Mouse (Mus musculus): Measurements from ENCODE around the gene Pde8b. TPM values are rescaled to one million over a fixed set of nuclear protein-coding genes. Genes with fewer than 3 reads are reported as not detected.

Pde8b gene
- polyA plus RNA-seq (2015; fragmentation: Nextera tagmentation; extraction: Ambion mirVana) = 5.8 and 7.2 TPM in 2 replicates

DNA sequence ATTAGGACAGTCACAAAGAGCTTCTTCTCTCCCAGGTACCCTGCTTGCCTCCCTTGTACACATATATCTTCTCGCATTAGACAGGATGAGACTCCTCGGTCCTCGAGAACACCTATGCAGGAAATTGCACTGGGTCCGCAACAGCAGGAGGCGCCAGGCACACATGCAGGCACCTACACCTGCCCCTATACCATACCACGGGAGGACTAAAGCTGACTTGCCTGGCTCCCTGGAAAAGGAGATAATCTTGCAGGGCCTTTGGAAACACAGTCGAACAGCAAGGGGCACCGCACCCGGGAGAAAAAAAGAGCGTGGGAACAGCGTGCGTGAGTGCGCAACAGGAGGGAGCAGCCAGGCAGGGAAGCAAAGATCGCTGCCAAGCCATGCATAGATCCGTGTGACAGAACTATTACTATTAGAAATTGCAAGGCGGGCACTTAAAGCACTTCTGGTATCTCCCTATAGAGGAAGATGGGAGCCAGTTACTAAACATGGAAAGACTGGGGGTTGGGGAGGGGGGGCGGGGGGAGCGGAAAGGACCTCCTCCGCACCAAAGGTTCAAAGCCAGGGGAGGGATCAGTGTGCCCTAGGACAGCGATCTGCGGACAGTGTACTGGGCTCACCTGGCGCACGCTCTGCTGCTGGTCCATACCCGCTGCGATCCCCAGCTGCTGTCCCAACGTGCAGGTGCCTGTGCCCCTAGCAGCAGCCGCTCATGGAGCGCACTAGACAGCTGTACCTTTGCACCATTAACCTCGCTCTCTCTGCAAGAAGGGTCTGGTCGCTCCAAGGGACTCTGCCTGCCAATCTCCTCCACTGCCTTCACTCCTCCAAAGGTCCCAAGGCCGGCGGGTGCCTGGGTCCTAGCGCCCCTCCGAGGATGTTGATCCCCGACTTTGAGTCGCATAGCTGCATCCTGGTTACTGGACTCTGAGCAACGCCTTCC is at the start of gene Pde8b:
Gene Pde8b, minus strand, starts transcription at position 826 of the 946 bp plus-strand sequence.
- 4% methylated on average over 37 of the region's 37 CpGs for WGBS
- peak within 1 kb of the TSS; percentile 75 for H3K4me2 ChIP-seq
- H3K4me3 ChIP-seq = peak within 1 kb of the TSS; percentile 39
- ATAC-seq (ENCODE audit: low read depth) = peak; percentile 32; the same call in 1 of the 2 replicates
- no peak within 1 kb of the TSS for H3K27ac ChIP-seq (replicated peaks)
- peak within 1 kb of the TSS; percentile 60 for H3K9ac ChIP-seq
- H3K4me1 ChIP-seq (replicated peaks) = peaks cover 10% of the 10 kb centered on the region
- H3K36me3 ChIP-seq = no peaks in the 10 kb centered on the region
- no peaks in the 10 kb centered on the region for H3K9me3 ChIP-seq
- H3K27me3 ChIP-seq = peaks cover 40% of the 10 kb centered on the region

DNA sequence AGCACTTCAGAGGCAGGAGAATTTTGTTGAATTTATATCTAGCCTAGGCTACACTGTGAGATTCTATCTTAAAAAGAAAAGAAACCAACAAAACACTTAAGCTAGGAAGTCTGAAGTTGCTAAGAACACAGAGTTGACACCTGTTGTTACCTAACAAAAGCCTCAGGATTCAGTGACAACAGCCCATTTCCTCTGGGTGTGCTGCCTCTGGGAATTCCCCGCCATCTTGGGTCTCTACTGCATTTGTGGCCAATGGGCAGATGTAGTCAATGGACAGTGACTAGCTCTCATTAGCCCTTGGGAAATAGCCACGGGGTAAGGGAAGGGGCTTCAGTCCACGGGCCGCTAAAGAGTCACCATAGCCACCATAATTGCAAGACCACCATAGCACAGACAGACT is 41.8 kb upstream of the Pde8b start:
- Histone ChIP-seq H3K27me3 (peaks cover 4% of the 10 kb centered on the region; the same call in 1 of the 2 replicates), H3K36me3 (no peaks in the 10 kb centered on the region), H3K9me3 (no peaks in the 10 kb centered on the region), H3K9ac (no peak overlapping the region), H3K27ac (replicated peaks) (no peak overlapping the region), H3K4me2 (no peak overlapping the region), H3K4me3 (no peak overlapping the region), H3K4me1 (replicated peaks) (no peaks in the 10 kb centered on the region)
- 29% methylated on average over 4 of the region's 4 CpGs for WGBS
- no peak for ATAC-seq (ENCODE audit: low read depth)

DNA sequence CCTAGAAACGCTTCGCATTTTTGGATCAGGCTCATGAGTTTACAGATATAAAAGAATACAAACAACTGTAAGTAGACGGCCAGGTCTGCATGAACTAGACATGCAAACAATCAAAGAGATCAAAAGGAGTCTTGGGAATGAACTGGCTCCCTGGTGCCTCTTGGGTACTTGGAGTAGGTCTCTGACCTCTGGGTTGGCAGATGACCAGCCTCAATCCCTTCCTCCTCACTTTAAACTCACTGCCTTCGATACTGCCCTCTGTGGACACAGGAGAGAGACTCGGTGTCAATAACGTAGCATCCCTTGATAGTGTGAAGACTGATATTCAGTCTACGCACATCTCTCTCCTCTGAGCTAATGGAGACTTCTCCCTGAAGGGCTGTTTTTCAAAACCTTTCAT is 37.9 kb upstream of the Pde8b start:
- WGBS = 74% methylated on average over 7 of the region's 7 CpGs
- no peak overlapping the region for H3K4me2 ChIP-seq
- H3K9ac ChIP-seq = no peak overlapping the region
- no peak for ATAC-seq (ENCODE audit: low read depth)
- no peak overlapping the region for H3K4me3 ChIP-seq
- no peak overlapping the region for H3K27ac ChIP-seq (replicated peaks)
- no peaks in the 10 kb centered on the region for H3K4me1 ChIP-seq (replicated peaks)
- H3K36me3 ChIP-seq = no peaks in the 10 kb centered on the region
- peaks cover 4% of the 10 kb centered on the region; the same call in 1 of the 2 replicates for H3K27me3 ChIP-seq
- H3K9me3 ChIP-seq = no peaks in the 10 kb centered on the region

DNA sequence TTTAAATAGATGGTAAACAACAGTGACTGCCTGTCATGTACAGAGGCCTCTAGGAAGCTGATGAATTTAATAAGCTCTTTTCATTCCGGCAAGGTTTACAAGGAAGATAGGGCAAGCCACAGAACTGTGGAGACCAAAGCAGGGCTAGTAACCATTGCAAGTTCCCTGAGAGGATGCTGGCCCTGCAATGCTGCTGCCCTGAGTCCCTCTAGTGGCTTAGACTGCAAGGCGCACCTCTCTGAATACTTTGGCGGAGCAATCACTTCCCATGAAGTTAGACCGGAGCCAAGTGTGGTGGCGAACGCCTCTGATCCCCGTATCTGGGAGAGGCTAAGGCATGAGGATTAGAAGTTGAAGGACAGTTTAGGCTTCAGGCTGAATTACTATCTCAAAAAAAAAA is 36.9 kb upstream of the Pde8b start:
- Histone ChIP-seq H3K9ac (no peak overlapping the region), H3K4me1 (replicated peaks) (no peaks in the 10 kb centered on the region), H3K4me3 (no peak overlapping the region), H3K4me2 (no peak overlapping the region), H3K36me3 (no peaks in the 10 kb centered on the region), H3K27me3 (peaks cover 4% of the 10 kb centered on the region; the same call in 1 of the 2 replicates), H3K27ac (replicated peaks) (no peak overlapping the region), H3K9me3 (no peaks in the 10 kb centered on the region)
- ATAC-seq (ENCODE audit: low read depth) = peak; percentile 76; the same call in 1 of the 2 replicates
- WGBS = 12% methylated on average over 7 of the region's 7 CpGs

DNA sequence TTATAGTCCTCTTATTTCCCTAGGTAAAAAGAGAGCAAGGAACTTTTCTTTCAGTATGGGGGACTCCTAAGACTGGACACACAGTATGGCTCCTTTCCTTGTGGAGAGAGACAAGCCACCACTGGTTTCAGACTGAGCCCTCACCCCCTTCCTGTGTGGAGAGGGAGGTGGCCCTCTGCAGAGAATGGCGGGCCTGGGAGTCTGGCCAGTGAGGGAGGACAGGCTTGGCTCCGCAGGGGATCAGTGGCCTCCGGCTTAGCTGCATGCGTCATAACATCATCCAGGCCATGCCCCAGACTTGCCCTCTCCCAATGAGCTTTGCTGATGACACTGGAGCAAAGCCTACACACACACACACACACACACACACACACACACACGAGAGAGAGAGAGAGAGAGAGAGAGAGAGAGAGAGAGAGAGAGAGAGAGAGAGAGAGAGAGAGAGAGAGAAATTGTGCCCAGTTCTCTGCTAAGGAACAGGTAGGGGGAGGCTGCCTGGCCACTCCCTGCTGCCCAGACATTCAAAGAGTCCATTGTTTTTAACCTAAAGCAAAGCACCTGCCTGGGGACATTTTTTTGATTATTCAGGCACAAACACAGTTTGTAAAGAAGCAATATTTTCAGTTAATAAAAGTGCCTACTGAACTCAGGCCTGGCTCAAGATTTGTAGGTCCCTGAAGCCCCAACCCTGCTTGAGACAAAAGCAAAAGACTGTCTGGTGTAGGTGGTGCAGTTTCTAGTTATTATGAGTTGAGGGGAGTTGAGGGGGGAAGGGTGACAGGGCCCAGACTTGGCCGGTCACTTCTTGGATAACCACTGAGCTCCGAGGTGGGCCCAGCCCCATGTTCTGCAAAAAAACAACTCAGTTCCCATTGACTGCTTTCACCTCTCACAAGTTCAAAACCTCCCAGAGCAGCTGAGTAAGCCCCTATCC is 31.9 kb upstream of the Pde8b start:
- WGBS = 35% methylated on average over 6 of the region's 7 CpGs
- no peak overlapping the region for H3K4me3 ChIP-seq

DNA sequence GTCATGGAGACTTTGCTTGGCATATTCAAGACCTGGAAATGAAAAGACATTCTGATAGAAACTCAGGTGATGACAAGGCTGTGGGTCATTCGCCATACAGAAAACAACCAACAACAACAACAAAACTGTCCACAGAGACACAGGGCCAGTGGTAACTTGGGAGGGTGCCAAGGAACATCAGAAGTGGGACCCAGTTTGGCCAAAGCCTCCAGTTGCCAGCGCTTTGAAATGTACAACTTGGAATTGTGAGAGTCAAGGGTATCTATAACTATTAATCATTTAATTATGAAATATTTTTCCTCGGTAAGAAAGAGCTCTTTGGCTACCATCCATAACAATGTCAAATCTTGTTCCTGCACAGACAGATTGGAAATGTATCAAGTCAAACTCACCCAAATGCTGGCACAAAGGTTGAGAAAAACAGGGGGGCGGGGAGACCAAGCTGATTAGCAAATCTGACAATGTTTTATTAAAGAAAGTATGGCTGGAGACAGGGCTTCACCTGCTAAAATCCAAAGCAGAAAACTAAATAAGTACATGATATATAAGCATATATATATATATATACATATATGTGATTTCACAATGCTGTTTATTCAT is 28.4 kb upstream of the Pde8b start:
- Histone ChIP-seq H3K9ac (no peak overlapping the region), H3K36me3 (no peaks in the 10 kb centered on the region), H3K9me3 (no peaks in the 10 kb centered on the region), H3K4me2 (no peak overlapping the region), H3K4me1 (replicated peaks) (peaks cover 8% of the 10 kb centered on the region; the same call in 1 of the 2 replicates), H3K27me3 (no peaks in the 10 kb centered on the region), H3K27ac (replicated peaks) (no peak overlapping the region), H3K4me3 (no peak overlapping the region)
- no peak for ATAC-seq (ENCODE audit: low read depth)
- WGBS = 88% methylated on average over 4 of the region's 4 CpGs

More for the DNA sequence above, 31.9 kb upstream of the Pde8b start:
- peaks cover 8% of the 10 kb centered on the region; the same call in 1 of the 2 replicates for H3K4me1 ChIP-seq (replicated peaks)
- H3K9me3 ChIP-seq = no peaks in the 10 kb centered on the region
- no peaks in the 10 kb centered on the region for H3K36me3 ChIP-seq
- no peak overlapping the region for H3K27ac ChIP-seq (replicated peaks)
- no peak overlapping the region for H3K9ac ChIP-seq
- H3K27me3 ChIP-seq = no peaks in the 10 kb centered on the region
- no peak overlapping the region for H3K4me2 ChIP-seq
- ATAC-seq (ENCODE audit: low read depth) = peak; percentile 36; the same call in 1 of the 2 replicates

DNA sequence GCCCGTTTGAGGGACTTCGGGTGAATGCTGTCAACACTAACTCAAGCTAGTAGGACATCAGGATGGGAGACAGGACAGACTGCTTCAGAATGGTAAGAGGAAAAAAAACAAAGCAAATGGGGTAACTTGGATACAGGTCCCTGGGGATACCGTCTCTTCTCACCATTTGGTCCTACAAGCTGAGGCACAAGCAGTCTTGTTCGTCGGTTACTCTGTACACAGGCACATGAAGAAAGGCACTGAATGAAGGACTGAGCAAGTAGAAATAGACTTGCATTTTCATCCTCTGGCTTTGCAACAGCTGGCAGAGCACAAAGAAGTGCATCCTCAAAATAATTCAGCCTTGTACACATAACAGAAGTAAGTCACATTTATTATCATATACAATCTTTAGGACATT is 14.6 kb upstream of the Pde8b start:
- Histone ChIP-seq H3K4me1 (replicated peaks) (no peaks in the 10 kb centered on the region), H3K9ac (no peak overlapping the region), H3K4me3 (no peak overlapping the region), H3K4me2 (no peak overlapping the region), H3K9me3 (no peaks in the 10 kb centered on the region), H3K36me3 (no peaks in the 10 kb centered on the region), H3K27me3 (no peaks in the 10 kb centered on the region), H3K27ac (replicated peaks) (no peak overlapping the region)
- ATAC-seq (ENCODE audit: low read depth) = no peak
- 79% methylated on average over 5 of the region's 5 CpGs for WGBS

DNA sequence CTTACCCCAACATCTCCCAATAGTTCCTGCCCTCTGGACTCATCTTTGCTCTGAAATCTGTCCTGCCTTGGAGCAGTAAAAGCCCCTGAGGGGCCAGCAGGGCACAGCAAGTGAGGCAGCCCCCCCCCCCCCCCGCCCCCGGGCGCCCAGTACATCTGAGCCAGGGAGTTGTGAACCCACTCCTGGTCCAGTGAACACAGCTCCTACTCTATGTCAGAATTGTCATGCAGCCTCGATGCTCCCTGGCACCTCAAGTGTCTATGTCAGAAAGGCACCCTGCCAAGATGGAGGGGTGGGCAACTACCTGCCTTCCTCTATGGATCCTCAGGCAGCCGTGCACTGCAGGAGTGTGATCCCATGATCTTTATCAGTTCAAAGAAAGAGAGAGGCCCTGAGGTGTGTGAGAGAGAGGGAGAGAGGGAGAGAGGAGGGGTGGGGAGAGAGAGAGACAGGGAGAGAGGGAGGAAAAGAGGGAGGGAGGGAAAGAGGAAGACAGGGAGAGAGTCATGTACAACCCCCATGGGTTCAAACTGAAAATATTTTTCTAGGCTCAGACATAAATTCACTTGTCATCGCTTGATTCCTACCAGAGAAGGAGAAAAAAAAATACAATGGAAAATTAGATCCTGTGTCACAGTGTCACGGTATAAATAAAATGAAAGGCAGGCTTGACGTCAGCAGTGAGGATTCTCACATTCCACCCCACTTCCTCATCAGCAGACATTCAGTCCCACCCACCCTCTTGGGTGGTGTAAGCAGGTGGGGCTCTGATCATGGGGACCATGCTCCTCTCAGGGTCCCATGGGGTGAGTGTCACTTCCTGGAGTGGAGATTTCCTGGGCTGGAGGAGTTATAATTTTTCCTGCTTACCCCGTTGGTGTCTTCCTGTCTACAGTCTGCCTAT is 11.0 kb upstream of the Pde8b start:
- Histone ChIP-seq H3K27ac (replicated peaks) (no peak overlapping the region), H3K9ac (no peak overlapping the region), H3K4me3 (no peak overlapping the region), H3K4me1 (replicated peaks) (no peaks in the 10 kb centered on the region), H3K4me2 (no peak overlapping the region), H3K27me3 (no peaks in the 10 kb centered on the region), H3K36me3 (no peaks in the 10 kb centered on the region), H3K9me3 (no peaks in the 10 kb centered on the region)
- 67% methylated on average over 8 of the region's 9 CpGs for WGBS
- ATAC-seq (ENCODE audit: low read depth) = no peak

DNA sequence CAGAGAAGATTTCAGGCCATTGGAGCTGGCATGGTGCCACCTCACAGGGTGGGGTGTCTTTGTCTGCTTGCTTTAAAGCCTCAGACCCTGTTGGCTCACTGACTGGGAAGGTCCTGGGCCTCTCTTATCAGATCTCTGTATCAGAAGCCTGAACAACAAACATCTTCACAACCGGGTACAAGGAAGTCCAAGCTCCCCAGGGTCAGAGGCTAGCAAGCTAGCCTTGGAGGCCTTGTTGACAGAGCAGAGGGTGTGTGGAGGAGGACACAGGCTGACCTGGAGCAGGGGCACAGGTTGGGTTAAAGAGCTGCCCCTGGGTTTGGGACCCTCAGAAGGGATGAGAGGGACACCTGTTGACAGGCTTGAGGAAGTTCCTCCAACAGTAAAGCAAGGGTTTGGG is 10.3 kb upstream of the Pde8b start:
- H3K4me1 ChIP-seq (replicated peaks) = no peaks in the 10 kb centered on the region
- no peaks in the 10 kb centered on the region for H3K27me3 ChIP-seq
- no peaks in the 10 kb centered on the region for H3K9me3 ChIP-seq
- no peak for ATAC-seq (ENCODE audit: low read depth)
- no peaks in the 10 kb centered on the region for H3K36me3 ChIP-seq
- H3K4me2 ChIP-seq = no peak overlapping the region
- H3K9ac ChIP-seq = no peak overlapping the region
- no peak overlapping the region for H3K4me3 ChIP-seq
- H3K27ac ChIP-seq (replicated peaks) = no peak overlapping the region
- WGBS = 67% methylated on average over 1 of the region's 1 CpGs

DNA sequence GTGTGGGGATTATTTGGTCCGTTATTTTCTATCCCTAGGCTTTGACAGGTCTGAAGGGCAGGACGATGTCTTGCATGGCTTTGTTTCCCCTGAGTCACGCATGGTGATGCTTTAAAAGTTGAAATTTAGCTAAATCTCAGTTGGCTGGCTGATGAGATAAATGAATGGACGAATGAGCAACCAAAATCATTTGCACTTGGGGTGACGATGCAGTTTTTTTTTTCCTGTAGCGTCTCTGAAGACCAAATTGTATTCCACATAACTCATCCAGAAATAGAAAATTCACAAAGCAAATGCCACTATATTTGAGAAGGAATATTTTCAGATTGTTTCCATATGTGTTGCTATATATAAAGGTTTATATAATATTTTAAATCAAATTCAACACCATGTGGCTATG is 6.9 kb upstream of the Pde8b start:
- H3K27me3 ChIP-seq = no peaks in the 10 kb centered on the region
- no peaks in the 10 kb centered on the region for H3K4me1 ChIP-seq (replicated peaks)
- no peak for ATAC-seq (ENCODE audit: low read depth)
- H3K9ac ChIP-seq = no peak overlapping the region
- no peak overlapping the region for H3K4me2 ChIP-seq
- H3K27ac ChIP-seq (replicated peaks) = no peak overlapping the region
- no peak overlapping the region for H3K4me3 ChIP-seq
- WGBS = 87% methylated on average over 6 of the region's 6 CpGs
- no peaks in the 10 kb centered on the region for H3K36me3 ChIP-seq
- no peaks in the 10 kb centered on the region for H3K9me3 ChIP-seq

DNA sequence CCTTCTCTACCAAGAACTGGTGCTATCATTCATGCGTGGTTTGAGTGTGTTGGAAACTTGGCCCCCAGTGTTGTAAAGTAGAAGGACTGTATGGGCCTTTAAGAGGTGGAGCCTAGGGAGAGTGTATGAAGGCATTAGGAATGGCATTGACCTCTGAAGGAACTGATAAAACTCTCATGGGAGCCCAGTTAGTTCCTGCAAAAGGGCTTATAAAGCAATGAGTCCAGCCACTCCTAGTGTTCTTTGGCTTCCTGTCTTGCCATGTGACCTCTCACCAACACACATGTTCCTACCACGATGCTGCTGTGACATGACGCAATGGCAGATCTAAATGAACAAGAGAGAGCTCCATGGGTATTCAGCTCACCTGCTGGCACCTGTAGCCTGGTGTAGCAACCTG is 4.9 kb upstream of the Pde8b start:
- Histone ChIP-seq H3K4me3 (no peak overlapping the region), H3K36me3 (no peaks in the 10 kb centered on the region), H3K27ac (replicated peaks) (no peak overlapping the region), H3K4me1 (replicated peaks) (peaks cover 2% of the 10 kb centered on the region), H3K4me2 (no peak overlapping the region), H3K27me3 (peaks cover 15% of the 10 kb centered on the region), H3K9me3 (no peaks in the 10 kb centered on the region), H3K9ac (no peak overlapping the region)
- ATAC-seq (ENCODE audit: low read depth) = no peak
- WGBS = 91% methylated on average over 3 of the region's 3 CpGs

Data from neural tube, embryonic 13.5 days (tissue).